Mouse (Mus musculus) yolk sac, embryonic 10.5 days (tissue): Measurements from ENCODE around the gene Mettl24.
"Not testable (repeated sequence)": the region's sequence is repeated elsewhere in the genome, so short reads cannot be mapped to it uniquely, and the experiment has no call there.

Experiments used
- DNase-seq: peaks from one replicate; pipeline ENCODE4 v3.0.0-alpha.2; 2017; ENCODE audit warnings: low spot score

Mettl24 gene

DNA sequence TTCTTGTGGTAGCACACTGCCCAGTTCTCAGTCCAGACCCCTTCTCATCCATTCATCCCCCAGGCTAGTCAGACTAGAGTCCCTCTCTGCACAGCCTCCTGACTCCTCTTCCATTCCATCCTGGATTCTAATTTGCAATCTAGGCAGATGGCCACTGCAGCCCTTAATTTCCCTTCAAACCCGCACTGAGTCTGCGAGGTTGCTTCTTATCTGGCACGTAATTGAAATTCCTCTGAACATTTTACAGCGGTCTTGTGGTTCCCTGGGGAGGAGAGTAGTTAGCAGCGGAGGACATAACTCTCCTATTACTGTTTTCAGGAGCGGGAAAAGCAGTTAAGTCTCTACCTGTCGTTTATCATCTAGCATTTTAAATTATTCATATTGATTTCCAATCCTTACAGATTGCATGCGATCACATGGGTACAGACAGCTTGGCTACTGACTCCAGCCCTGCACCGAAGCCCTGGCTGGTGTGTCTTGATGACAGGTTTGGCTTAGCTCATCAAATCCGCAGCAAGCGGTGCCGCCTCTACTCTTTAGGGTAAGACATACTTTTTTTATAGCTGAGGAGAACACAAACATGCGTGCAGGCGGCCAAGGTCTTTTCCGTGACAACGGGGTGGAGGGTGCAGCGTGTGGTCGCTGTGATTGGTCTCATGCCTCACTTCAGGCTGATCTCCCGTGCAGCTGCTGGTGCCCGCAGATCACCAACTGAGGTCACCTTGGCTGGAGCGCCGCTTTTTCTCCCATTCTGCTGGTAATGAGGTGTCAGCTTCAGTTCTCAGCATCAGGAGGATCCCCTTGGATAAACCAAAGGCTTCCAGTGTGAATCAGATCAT lies 54.4 kb downstream of the Mettl24 start:
- no peak for DNase-seq

DNA sequence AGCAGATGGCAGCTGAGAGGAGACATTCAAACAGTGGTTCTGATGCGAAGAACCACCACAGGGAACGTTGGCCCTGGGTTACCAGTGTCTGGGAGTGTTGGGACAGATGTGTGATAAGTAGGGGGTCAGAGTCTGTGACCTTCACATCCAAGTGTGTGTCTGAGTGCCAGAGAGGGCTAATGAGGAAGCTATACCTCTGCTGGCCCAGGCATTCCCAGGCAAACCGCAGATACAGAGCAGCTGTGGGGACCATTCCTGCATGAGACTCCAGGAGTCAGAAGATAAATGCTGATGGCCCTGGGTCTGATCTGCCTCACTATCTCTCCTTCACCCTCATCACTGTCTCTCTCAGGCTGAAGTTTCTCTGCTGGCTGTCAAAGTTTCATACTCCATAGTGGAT lies 57.6 kb downstream of the Mettl24 start:
- no peak for DNase-seq

DNA sequence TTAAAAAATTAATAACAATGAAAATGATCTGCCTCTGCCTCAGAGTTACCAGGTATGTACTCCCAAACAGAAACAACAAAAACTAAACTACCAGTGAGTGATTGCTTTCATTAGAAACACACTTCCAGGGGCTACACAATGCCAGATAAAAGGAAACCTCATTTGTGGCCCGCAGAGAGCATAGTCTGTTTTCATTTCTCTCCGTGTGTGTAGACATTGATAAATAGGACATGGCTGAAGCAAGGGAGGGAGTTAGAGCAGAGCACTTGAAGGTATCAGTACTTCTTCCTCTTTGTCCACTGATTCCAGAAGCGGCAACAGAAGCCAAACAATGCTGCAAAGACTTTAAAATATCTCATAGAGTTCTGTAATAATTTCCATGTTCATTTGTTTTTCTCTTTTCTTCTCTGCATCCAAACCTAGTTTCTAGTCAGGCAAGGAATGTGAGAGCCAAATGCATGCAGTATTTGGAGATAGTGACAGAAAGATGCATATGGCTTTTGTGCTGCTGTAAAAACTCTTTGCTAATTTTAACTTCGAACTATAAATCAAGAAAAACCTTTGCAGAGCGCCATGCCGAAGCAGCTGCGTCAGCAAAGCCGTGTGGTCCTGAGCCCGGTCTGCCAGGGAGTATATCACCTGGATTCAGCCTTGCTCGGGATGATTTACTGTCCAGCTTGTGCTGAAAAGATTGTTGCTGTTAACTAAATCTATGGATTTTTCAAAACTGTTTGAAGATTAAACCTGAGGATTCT lies 67.4 kb downstream of the Mettl24 start:
- no peak for DNase-seq

DNA sequence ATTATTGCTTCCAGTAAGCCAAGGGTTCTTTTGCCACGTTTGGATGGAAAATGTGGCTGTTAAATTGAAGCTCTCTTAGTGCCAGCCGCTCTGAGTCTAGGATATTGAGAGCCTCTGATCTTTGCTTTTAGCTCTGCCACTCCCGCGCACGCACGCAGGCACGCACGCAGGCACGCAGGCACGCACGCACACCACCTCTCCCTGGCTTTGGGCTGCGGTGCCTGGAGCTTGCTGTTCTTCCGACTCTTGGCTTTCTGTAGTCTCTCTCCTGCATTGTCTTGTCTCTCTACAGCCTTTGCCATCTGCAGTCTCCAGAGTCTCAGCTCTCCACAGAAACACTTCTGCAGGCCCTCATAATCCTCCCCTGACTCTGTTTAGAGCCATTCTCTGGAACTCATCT lies 68.1 kb downstream of the Mettl24 start:
- DNase-seq, result no peak

DNA sequence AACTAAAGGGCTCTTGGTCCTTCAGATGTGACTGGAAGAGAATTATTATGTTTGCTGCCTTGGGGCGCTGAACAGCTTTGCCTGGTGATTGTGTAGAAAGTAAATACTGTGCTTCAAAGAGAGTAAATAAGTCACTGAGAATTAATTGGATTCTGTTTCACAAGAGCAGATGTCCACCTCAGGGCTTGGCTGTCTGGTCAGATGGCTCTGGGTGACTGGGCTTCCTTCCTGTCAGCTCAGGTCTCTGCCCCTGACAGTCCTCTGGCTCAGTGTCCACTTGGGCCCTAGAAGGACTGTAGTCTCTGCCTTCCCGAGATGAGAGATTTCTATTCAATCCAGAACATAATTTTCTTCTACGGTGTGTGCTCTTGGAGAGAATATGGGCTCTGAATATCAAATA lies 70.0 kb downstream of the Mettl24 start:
- no peak for DNase-seq

DNA sequence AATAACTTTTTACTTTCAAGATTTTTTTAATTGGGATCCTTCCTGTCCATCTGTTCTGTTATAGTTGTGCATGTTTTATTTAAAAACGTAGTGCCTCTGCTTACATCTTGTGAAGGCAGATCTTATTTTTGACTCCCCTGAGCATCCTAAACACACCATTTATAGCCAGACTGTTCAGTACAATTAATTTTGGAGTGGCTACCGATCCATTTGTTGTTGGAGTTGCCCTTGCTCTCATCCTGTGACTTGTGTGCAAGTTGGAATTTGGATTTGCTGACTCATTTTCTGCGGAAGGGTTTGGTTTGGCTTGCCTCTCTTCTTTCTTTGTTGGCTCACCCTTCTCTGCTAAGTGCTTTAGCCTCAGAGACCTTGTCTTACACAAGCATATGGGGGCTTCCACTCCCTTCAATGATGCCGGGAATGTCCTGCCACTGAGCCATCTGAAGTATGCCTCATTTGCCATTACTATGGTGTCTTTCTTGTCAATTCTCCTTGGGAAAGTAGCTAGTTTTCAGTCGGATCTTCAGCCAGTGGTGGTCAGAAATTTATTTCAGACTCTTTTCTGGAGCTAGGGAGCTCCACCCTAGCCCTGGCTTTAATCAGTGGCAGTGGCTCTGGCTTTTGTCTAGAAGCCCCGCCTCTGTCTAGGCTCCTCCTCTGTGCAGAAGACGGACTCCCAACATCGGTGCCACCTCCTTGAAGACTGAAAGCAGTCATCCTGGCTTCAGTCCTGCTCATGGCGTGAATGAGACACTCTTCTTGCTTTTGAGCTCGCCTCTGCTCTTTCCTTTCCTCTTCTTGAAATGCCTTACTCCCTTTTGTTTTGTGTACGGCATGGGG lies 75.3 kb downstream of the Mettl24 start:
- no peak for DNase-seq

DNA sequence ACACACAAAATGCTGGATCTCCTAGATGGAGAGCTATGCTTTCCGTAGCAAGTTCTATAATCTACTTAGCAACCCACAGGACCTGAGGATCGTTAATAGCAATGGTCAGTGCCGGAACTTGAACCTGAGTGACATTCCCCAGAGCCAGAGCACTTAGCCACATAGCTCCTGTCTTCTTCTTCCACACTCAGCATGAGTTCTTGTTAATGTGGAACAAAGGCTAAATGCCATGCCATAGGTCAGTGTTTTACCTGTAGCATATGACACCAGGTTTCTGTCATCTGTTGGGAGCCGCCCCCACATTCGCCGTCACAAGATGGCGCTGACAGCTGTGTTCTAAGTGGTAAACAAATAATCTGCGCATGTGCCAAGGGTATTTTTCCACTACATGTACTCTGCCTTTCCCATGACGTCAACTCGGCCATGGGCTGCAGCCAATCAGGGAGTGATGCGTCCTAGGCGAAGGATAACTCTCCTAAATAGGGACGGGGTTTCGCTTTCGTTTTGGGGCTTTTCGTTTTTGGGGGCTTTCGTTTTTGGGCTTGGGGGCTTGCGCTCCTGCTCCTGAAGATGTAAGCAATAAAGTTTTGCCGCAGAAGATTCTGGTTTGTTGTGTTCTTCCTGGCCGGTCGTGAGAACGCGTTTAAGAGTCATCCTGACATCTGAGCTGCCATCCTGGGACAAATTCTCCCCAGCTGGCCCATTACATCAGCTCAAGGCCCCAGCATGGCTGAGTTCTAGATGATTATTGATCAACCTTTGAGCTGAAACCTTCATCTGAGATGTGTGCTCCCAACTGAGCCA lies 76.5 kb downstream of the Mettl24 start:
- DNase-seq, result not testable (repeated sequence)

DNA sequence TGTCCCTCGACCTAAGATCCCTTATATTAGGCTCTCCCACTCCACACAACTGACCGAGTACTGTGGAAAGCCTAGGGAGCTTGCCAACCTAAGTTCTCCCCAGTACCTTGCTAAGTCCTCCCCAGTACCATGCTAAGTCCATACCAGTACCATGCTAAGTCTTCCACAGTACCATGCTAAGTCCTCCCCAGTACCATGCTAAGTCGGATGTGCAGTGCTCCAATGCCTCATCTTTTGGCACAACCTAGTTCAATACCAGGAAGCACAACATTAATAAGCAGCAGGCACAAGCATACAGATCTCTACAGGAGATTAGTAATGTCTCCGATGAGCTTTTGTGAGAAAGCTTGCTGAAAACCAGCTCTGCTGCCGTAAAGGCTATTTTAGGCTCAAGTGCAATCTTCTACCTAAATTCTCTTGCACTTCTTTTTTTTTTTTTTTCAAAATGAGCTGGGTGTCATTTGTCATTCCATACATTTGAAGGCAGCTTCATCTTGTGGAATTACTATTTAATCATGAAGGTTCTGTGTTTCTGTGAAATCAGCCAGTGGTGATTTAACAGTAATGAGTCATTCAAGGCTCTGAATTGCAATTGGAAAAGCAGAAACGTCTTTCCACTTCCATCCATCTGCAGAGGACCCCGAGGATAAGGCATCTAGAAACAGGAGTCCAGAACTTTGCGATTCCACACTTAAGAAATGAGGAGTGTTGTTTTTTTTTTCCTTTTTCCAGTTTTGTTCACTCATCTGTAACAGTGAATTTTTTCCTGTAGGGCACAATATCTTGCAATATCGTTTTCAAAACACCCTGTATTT lies 77.3 kb downstream of the Mettl24 start:
- DNase-seq, result no peak

DNA sequence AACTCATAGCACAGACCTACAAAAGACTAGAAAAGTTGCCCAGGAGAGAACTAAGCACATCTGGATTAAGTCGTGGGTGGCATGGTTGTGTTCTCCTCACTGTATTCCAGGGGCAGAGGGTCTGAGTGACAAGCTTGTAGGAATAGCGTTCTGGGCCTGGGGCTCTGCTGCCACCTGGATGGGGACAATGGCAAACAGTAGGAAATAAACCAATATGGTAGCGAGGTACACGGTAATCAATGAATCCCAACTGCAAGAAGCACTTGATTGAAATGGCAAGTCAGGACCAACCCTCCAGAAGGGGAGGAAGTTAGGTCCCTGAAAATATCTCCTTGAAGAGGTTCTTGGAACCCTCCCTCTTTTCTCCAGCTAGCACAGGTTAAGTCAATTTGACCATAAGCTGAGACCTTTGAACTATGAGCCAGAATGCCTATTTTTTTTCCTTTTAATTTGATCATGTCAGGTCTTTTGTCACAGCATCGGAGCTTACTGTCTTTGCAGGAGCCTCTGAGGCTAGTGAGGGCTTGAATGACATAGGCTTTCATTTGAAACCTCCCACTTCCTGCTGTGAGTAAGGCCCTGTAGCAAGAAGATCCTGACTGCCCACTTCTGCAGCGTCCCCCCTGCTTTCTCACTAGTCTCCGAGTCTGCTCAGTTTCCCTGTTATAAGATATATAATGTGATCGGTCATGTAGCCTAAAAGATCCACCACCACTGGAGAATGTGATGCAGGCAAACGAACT lies 78.1 kb downstream of the Mettl24 start:
- no peak for DNase-seq

DNA sequence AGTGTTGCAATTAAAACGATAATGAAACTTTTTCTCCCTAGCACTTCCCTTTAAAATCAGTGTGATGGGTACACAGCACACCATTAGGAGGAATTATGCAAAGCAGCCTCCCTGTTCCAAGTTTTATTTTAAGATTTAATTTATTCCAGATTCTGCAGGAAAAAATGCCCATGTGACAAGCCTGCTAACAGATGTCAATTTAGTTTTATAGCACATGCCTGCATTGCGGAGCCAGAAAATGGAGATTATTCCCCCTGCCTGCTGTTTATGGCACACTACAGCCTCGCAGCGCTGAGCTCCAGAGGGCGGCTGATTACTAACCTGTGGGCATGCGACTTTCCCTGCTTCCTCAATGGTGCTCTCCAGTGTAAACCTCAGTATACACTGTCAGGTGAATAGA lies 79.5 kb downstream of the Mettl24 start:
- no peak for DNase-seq

DNA sequence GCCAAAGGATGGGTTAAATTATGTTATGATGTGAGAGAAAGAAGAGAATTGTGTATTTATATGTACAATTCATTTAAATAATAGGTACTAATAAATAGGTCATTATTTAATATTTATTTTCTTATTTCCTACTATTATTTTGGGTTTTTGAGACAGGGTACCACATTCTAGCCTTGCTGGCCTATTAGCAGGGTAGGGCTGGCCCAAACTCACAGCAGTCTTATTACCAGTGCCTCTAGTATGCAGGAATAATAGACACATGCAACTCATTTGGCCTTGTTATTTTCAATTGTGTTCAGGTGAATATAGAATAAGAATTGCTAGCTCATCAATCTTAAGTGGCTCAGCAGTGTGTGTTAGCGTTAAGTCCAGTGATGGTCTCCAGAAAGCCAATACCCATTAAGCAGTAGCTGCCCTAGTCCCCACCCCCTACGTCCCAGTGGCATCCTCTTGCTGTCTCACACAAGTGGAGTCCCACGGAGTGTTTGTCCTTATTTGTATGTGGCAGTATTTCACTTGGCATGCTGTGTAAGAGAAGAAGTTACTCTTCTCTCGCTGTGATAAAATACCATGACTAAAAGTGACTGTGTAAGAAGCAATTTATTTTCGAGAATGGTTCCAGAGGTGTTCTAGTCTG lies 80.1 kb downstream of the Mettl24 start:
- DNase-seq, result no peak

DNA sequence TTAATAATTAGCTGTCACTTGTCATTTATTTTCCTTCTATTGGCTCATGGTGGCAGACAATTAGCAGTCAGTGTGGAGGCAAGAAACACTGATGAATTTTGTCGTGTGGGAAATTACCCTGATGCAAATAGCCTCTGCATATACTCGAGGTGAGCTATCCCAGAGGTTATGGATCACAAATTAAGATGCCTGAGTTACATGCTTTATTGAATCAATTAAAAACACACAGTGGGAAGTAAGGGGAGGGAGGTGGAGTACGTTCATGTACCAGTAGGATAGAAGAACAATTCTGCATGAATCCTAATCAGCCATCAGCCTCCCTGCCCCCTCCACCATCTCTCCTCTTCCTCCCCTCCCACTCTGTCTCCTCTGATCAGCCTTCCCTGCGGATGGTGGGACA lies 89.2 kb downstream of the Mettl24 start:
- no peak for DNase-seq

DNA sequence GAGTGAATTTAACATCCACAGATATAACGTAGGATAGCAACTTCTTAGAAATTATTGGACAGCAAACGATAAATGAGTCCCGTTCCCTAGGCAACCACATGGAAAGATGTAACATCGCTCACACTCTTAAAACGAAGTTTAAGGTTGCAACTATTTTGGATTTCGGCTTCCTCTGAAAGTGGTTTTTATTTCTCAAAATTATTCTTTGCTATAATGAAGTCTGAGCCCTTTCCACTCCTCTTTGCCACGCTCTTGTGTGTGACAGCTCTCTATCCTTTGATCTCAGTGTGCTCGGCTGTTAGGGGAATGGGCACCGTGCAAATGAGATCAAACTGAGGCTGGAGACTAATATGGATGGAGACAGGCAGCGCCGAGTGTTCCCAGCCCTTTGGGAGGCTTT lies 92.1 kb downstream of the Mettl24 start:
- no peak for DNase-seq

DNA sequence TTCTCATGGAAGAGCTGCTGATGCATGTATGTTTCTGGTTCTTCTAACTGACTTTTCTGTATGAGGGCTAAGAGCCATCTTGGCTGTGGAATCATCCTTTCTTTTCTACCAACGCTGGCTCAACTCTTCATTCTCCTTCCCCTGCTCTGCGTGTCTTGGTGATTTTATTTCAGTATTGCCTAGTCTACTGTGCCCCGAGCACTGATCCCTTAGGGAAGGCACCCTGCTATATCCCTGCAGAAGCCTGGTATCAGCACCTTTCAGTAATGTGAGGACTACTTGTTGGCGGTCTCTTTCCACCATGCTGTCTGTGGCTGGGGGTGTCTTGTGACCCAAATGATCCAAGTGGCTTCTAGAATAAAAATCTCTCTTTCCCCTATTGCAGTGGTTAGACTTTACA lies 92.6 kb downstream of the Mettl24 start:
- DNase-seq, result no peak

DNA sequence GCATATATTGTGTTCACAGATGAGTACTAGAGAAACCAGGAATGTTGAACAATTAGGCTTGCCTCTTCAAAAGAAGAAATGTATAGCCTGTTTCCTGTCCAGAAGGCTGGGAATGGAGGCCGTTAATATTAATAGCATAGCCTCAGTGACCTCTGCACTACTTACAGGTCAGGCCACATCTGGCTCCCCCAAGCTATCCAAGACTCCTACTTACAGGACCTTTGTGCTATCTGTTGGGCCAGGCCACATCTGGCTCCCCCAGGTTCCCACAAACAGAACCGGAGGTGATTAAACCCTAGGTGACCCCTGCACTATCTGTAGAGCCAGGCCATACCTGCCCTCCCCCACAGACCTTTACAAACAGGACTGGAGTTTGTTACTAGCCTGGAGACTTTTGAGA lies 94.1 kb downstream of the Mettl24 start:
- DNase-seq, result peak; percentile 66

DNA sequence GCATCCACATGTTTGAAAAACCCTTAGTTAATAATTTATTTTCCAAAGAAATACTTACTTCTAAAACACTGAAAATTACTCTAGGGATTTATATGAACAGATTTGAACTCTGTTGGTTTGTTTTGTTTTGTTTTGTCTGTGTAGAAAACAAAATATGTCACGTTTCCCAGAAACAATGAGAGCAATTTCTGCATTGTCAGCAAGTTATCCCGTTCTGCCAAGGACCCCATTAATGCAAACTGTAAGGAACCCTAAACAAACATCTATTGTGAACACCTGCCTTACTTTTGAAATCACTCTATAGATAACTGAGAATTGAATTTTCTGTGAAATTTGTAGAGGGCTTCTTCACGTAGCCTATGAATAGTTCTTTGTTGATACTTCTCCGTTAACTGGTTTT lies 95.4 kb downstream of the Mettl24 start:
- DNase-seq, result no peak

DNA sequence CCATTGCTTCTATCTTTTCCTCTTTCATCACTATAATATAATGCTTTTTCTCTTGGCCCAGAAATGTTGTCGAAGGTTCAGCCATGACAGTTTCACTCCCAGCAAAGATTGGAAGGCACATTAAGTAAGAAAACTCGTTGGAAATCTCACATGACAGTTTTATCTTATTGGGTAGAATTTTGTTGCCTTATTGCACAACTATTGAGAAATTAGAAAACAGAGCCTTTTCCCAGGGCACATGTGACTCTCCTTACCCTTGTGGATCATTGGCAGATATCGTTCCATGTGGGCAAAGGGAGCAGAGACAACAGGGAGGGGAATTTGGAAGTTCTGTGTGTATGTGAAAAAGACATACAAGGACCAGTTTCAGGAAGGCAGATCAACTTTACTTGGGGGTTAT lies 107.3 kb downstream of the Mettl24 start:
- no peak for DNase-seq

DNA sequence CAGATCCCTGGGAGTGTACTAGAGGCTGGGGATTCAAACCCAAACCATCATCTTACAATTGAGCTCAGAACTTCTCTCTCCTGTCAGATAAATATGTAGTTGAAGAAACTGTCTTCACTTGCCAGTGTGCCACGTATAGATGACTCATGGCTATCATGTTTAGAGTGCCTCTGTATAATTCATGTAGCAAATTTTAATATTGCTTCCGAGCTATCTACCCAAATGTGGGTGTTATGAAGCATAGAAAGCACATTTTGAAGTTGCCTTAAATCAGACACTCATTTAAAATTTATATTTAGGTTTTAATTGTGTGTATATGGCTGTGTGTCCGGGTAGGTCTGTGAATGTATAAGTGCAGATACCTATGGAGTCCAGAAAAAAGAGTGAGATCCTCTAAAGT lies 109.0 kb downstream of the Mettl24 start:
- no peak for DNase-seq

DNA sequence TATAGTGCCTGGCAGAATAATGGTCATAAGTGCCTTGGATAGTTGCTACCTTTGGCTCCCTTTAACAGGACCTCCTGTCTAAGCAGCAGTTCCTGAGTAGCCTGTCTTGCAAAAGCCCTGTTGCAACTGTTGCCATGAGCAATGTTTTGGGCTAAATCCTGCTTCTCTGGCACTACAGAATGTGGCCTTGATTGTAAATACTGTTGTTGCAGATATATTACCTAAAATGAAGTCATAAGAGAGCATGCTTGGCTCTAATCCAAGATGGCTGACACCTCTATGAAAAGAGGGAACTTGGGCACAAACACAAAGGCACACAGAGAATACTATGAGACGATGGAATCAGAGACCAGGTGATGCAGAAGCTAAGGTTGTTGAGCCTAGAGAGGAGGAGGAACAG lies 122.1 kb downstream of the Mettl24 start:
- DNase-seq, result no peak

DNA sequence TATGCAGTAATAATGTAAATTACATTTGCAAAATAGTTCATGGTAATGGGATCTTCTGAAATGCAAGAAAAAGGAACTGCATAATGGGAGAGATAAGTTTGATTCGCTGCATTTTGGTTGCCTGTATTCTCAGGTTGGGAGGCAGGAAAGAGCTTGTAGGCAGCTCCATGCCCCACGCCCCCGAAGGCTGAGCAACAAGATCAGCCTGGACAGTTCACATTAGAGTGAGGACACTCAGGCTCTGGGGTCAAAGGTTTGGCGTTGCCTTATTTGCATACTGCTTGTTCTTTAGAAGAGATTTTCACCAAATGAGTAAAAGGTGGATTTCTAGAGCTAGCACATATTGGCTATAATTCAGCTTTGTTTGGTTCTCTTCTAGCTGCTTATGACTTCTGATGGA lies 123.1 kb downstream of the Mettl24 start:
- DNase-seq, result peak; percentile 28
